Mouse (Mus musculus): Measurements from ENCODE around the gene Cipc. TPM values are rescaled to one million over a fixed set of nuclear protein-coding genes. Genes with fewer than 3 reads are reported as not detected.

The Cipc gene
- polyA plus RNA-seq, 1 experiment from 2014 or later = 18.7 TPM

- no peak for ATAC-seq (replicated peaks; ENCODE audit: insufficient number of reproducible peaks, insufficient read depth, low FRiP score, low read depth)
- H3K9ac ChIP-seq = no peak overlapping the region
- no peaks in the 10 kb centered on the region for H3K36me3 ChIP-seq
- H3K4me3 ChIP-seq = no peak overlapping the region
- no peak overlapping the region for H3K27ac ChIP-seq
- H3K4me1 ChIP-seq (replicated peaks) = peaks cover 10% of the 10 kb centered on the region
- no peak overlapping the region for H3K4me2 ChIP-seq
- no peaks in the 10 kb centered on the region for H3K9me3 ChIP-seq (replicated peaks)
- no peaks in the 10 kb centered on the region for H3K27me3 ChIP-seq
- WGBS = 73% methylated on average over 1 of the region's 1 CpGs
Measured at GRCm38 (mm10) chr12:86934748-86935147, 12.1 kb upstream of the Cipc start.

- Histone ChIP-seq H3K36me3 (no peaks in the 10 kb centered on the region), H3K4me3 (no peak overlapping the region), H3K9me3 (replicated peaks) (no peaks in the 10 kb centered on the region), H3K9ac (no peak overlapping the region), H3K27ac (no peak overlapping the region), H3K4me2 (no peak overlapping the region), H3K4me1 (replicated peaks) (peaks cover 10% of the 10 kb centered on the region), H3K27me3 (no peaks in the 10 kb centered on the region)
- WGBS = 65% methylated on average over 8 of the region's 8 CpGs
- ATAC-seq (replicated peaks; ENCODE audit: insufficient number of reproducible peaks, insufficient read depth, low FRiP score, low read depth) = no peak
Measured at GRCm38 (mm10) chr12:86935692-86936282, 11.1 kb upstream of the Cipc start.

- Histone ChIP-seq H3K4me2 (no peak overlapping the region), H3K27me3 (no peaks in the 10 kb centered on the region), H3K27ac (no peak overlapping the region), H3K36me3 (no peaks in the 10 kb centered on the region), H3K9ac (no peak overlapping the region), H3K4me1 (replicated peaks) (peaks cover 16% of the 10 kb centered on the region), H3K9me3 (replicated peaks) (no peaks in the 10 kb centered on the region), H3K4me3 (no peak overlapping the region)
- ATAC-seq (replicated peaks; ENCODE audit: insufficient number of reproducible peaks, insufficient read depth, low FRiP score, low read depth) = no peak
- 66% methylated on average over 11 of the region's 11 CpGs for WGBS
Measured at GRCm38 (mm10) chr12:86936587-86937343, 10.1 kb upstream of the Cipc start.

GRCm38 (mm10) chr12:86938571-86938970 lies 8.3 kb upstream of the Cipc start:
- 56% methylated on average over 9 of the region's 9 CpGs for WGBS
- no peak overlapping the region for H3K9ac ChIP-seq
- no peak overlapping the region for H3K27ac ChIP-seq
- no peak overlapping the region for H3K4me2 ChIP-seq
- no peak for ATAC-seq (replicated peaks; ENCODE audit: insufficient number of reproducible peaks, insufficient read depth, low FRiP score, low read depth)
- no peaks in the 10 kb centered on the region for H3K9me3 ChIP-seq (replicated peaks)
- peaks cover 15% of the 10 kb centered on the region for H3K4me1 ChIP-seq (replicated peaks)
- H3K36me3 ChIP-seq = no peaks in the 10 kb centered on the region
- no peak overlapping the region for H3K4me3 ChIP-seq
- no peaks in the 10 kb centered on the region for H3K27me3 ChIP-seq

- Histone ChIP-seq H3K4me2 (peak overlapping the region; percentile 12; the same call in 1 of the 2 replicates), H3K4me1 (replicated peaks) (peaks cover 23% of the 10 kb centered on the region), H3K27me3 (no peaks in the 10 kb centered on the region), H3K9me3 (replicated peaks) (no peaks in the 10 kb centered on the region), H3K9ac (peak overlapping the region; percentile 11; the same call in 1 of the 2 replicates), H3K4me3 (no peak overlapping the region), H3K36me3 (no peaks in the 10 kb centered on the region), H3K27ac (peak overlapping the region; percentile 48)
- no peak for ATAC-seq (replicated peaks; ENCODE audit: insufficient number of reproducible peaks, insufficient read depth, low FRiP score, low read depth)
- WGBS = 38% methylated on average over 11 of the region's 11 CpGs
Measured at GRCm38 (mm10) chr12:86941173-86941572, 5.7 kb upstream of the Cipc start.

GRCm38 (mm10) chr12:86941734-86942486 lies 4.9 kb upstream of the Cipc start:
- H3K9me3 ChIP-seq (replicated peaks) = no peaks in the 10 kb centered on the region
- H3K4me3 ChIP-seq = no peak overlapping the region
- H3K27me3 ChIP-seq = no peaks in the 10 kb centered on the region
- H3K27ac ChIP-seq = 0 out of 2 replicates have a peak overlapping the region, but pooled peaks have one; percentile 34
- no peak overlapping the region for H3K9ac ChIP-seq
- H3K4me2 ChIP-seq = peak overlapping the region; percentile 26; the same call in 1 of the 2 replicates
- no peaks in the 10 kb centered on the region for H3K36me3 ChIP-seq
- peaks cover 24% of the 10 kb centered on the region for H3K4me1 ChIP-seq (replicated peaks)
- ATAC-seq (replicated peaks; ENCODE audit: insufficient number of reproducible peaks, insufficient read depth, low FRiP score, low read depth) = no peak
- 49% methylated on average over 5 of the region's 5 CpGs for WGBS

- no peaks in the 10 kb centered on the region for H3K27me3 ChIP-seq
- no peaks in the 10 kb centered on the region for H3K9me3 ChIP-seq (replicated peaks)
- no peak for ATAC-seq (replicated peaks; ENCODE audit: insufficient number of reproducible peaks, insufficient read depth, low FRiP score, low read depth)
- no peak overlapping the region for H3K4me3 ChIP-seq
- 84% methylated on average over 8 of the region's 8 CpGs for WGBS
- peaks cover 33% of the 10 kb centered on the region for H3K4me1 ChIP-seq (replicated peaks)
- no peak overlapping the region for H3K9ac ChIP-seq
- no peak overlapping the region for H3K27ac ChIP-seq
- no peak overlapping the region for H3K4me2 ChIP-seq
- H3K36me3 ChIP-seq = no peaks in the 10 kb centered on the region
Measured at GRCm38 (mm10) chr12:86943421-86943820, 3.4 kb upstream of the Cipc start.

- Histone ChIP-seq H3K27ac (no peak overlapping the region), H3K36me3 (no peaks in the 10 kb centered on the region), H3K4me2 (no peak overlapping the region), H3K27me3 (no peaks in the 10 kb centered on the region), H3K4me1 (replicated peaks) (peaks cover 47% of the 10 kb centered on the region), H3K9me3 (replicated peaks) (no peaks in the 10 kb centered on the region), H3K9ac (no peak overlapping the region), H3K4me3 (no peak overlapping the region)
- WGBS = 15% methylated on average over 4 of the region's 4 CpGs
- no peak for ATAC-seq (replicated peaks; ENCODE audit: insufficient number of reproducible peaks, insufficient read depth, low FRiP score, low read depth)
Measured at GRCm38 (mm10) chr12:86945126-86945525, 1.7 kb upstream of the Cipc start.

GRCm38 (mm10) chr12:86946301-86946781 lies 502 bp upstream of the Cipc start:
- WGBS = 2% methylated on average over 17 of the region's 17 CpGs
- no peaks in the 10 kb centered on the region for H3K27me3 ChIP-seq
- H3K9me3 ChIP-seq (replicated peaks) = no peaks in the 10 kb centered on the region
- peak overlapping the region; percentile 77 for H3K9ac ChIP-seq
- peak overlapping the region; percentile 79 for H3K4me2 ChIP-seq
- ATAC-seq (replicated peaks; ENCODE audit: insufficient number of reproducible peaks, insufficient read depth, low FRiP score, low read depth) = no peak
- no peaks in the 10 kb centered on the region for H3K36me3 ChIP-seq
- peak overlapping the region; percentile 67 for H3K4me3 ChIP-seq
- peak overlapping the region; percentile 99 for H3K27ac ChIP-seq
- peaks cover 43% of the 10 kb centered on the region for H3K4me1 ChIP-seq (replicated peaks)

GRCm38 (mm10) chr12:86947681-86948401 lies 998 bp downstream of the Cipc start:
- Histone ChIP-seq H3K4me1 (replicated peaks) (peaks cover 32% of the 10 kb centered on the region), H3K4me3 (peak overlapping the region; percentile 67), H3K4me2 (peak overlapping the region; percentile 79), H3K9me3 (replicated peaks) (no peaks in the 10 kb centered on the region), H3K27ac (peak overlapping the region; percentile 99), H3K27me3 (no peaks in the 10 kb centered on the region), H3K9ac (peak overlapping the region; percentile 67), H3K36me3 (peaks cover 3% of the 10 kb centered on the region; the same call in 1 of the 2 replicates)
- 15% methylated on average over 26 of the region's 26 CpGs for WGBS
- ATAC-seq (replicated peaks; ENCODE audit: insufficient number of reproducible peaks, insufficient read depth, low FRiP score, low read depth) = peak; percentile 20; the same call in 1 of the 2 replicates

Data from heart, embryonic 15.5 days (tissue).